In the genomic region with DNA sequence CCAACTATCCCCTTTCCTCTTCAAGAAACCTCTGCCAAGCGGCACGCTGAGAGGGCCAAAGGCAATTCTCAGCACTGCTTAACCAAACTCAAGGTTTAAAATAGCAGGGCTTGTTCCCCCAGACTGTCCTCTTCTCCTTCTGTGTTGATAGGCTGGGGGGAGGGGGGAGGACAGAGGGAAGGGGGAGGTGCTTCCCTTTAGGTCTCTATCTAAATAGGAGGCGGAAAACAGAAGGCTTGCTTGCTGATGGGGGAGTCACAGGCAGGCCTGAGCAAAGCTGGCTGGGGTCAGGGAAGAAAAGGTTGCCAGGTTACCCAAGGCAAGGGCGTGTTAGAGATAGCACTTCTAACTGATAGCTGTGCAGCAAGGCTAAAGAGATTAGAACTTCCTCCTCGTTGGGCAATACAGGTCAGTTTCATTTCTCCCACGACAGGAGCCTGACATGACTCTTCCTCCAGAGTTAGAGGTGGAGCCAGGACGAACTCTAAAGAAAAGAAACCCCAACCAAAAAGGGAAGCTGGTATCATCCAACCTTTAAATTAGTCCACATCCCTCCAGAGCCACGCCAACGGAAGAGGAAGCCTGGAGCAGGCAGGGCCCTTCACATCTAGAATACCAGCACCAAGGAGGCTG, we compare ENCODE assay signal across 8 mouse cellular contexts. TPM values are rescaled to one million over a fixed set of nuclear protein-coding genes. Genes with fewer than 3 reads are reported as not detected.
A peak's percentile ranks its signal among the peaks of the same experiment; 100 is the strongest.
DNase-seq lines count a peak whose midpoint lies in the region; ATAC-seq and TF ChIP-seq lines count a peak whose summit lies in the region.

No protein-coding gene starts in this region.

- H3K9me3 ChIP-seq in kidney, embryonic 15.5 days (replicated peaks): no peaks in the 10 kb centered on the region
- no peaks in the 10 kb centered on the region for H3K9me3 ChIP-seq in G1E (replicated peaks)
- no peaks in the 10 kb centered on the region for H3K9me3 ChIP-seq in heart, embryonic 16.5 days (replicated peaks; ENCODE audit: control insufficient read depth, low read length)
- no peaks in the 10 kb centered on the region for H3K9me3 ChIP-seq in forebrain, embryonic 10.5 days

- no peak for TF ChIP-seq CTCF in G1E (IDR thresholded peaks at IDR 0.05; ENCODE audit: low read depth, low read length)

- no peak overlapping the region for H3K4me3 ChIP-seq in kidney, embryonic 15.5 days (replicated peaks)
- H3K4me3 ChIP-seq in G1E (ENCODE audit: low read depth, low read length): peak overlapping the region; percentile 51; the same call in 1 of the 2 replicates
- H3K4me3 ChIP-seq in heart, embryonic 16.5 days (ENCODE audit: low read length): peak overlapping the region; percentile 14
- H3K4me3 ChIP-seq in forebrain, embryonic 10.5 days: no peak overlapping the region

- no peaks in the 10 kb centered on the region for H3K27me3 ChIP-seq in kidney, embryonic 15.5 days
- H3K27me3 ChIP-seq in G1E (ENCODE audit: insufficient read depth, low read length): no peaks in the 10 kb centered on the region
- H3K27me3 ChIP-seq in heart, embryonic 16.5 days (ENCODE audit: control insufficient read depth, insufficient read depth, low read length): no peaks in the 10 kb centered on the region
- H3K27me3 ChIP-seq in forebrain, embryonic 10.5 days (ENCODE audit: poor library complexity, severe bottlenecking): no peaks in the 10 kb centered on the region

- H3K9ac ChIP-seq in kidney, embryonic 15.5 days: no peak overlapping the region
- H3K9ac ChIP-seq in heart, embryonic 16.5 days (ENCODE audit: low read length): peak overlapping the region; percentile 18

- DNase-seq in kidney, postnatal 10 days: no peak
- peak; percentile 88 for DNase-seq in G1E (ENCODE audit: low spot score)
- no peak for DNase-seq in forebrain, embryonic 10.5 days (ENCODE audit: extremely low spot score, low spot score)
- no peak for DNase-seq in gastrocnemius, postnatal 4 days (ENCODE audit: low spot score in 2 of 2)
- no peak for DNase-seq in left cerebral cortex, adult 8-10 months (ENCODE audit: low spot score in 2 of 2)

- H3K27ac ChIP-seq in kidney, embryonic 15.5 days: no peak overlapping the region
- H3K27ac ChIP-seq in heart, embryonic 16.5 days (ENCODE audit: low read length): peak overlapping the region; percentile 97
- H3K27ac ChIP-seq in forebrain, embryonic 10.5 days: no peak overlapping the region

- peaks cover 4% of the 10 kb centered on the region; the same call in 1 of the 2 replicates for H3K36me3 ChIP-seq in kidney, embryonic 15.5 days
- peaks cover 75% of the 10 kb centered on the region for H3K36me3 ChIP-seq in G1E (replicated peaks)
- peaks cover 8% of the 10 kb centered on the region for H3K36me3 ChIP-seq in heart, embryonic 16.5 days (ENCODE audit: control insufficient read depth, insufficient read depth)
- peaks cover 53% of the 10 kb centered on the region for H3K36me3 ChIP-seq in forebrain, embryonic 10.5 days (replicated peaks)

- WGBS in kidney, embryonic 15.5 days: 42% methylated on average over 9 of the region's 9 CpGs
- 5% methylated on average over 9 of the region's 9 CpGs for WGBS in heart, embryonic 16.5 days
- 56% methylated on average over 9 of the region's 9 CpGs for WGBS in forebrain, embryonic 10.5 days

- 0 out of 2 replicates have a peak, but pooled peaks have one; percentile 27 for ATAC-seq in kidney, embryonic 15.5 days (replicated peaks; ENCODE audit: low FRiP score)
- peak; percentile 92 for ATAC-seq in G1E (ENCODE audit: extremely low read depth, insufficient number of reproducible peaks, low FRiP score, poor library complexity, severe bottlenecking)
- ATAC-seq in heart, embryonic 16.5 days (replicated peaks; ENCODE audit: extremely low read depth, insufficient read depth, low FRiP score): peak; percentile 82
- peak; percentile 84 for ATAC-seq in megakaryocyte progenitor cell, adult 5-6 weeks (replicated peaks; ENCODE audit: poor library complexity)

- H3K4me1 ChIP-seq in kidney, embryonic 15.5 days: peaks cover 21% of the 10 kb centered on the region
- H3K4me1 ChIP-seq in G1E (ENCODE audit: insufficient read depth, low read depth, low read length): peaks cover 88% of the 10 kb centered on the region
- H3K4me1 ChIP-seq in heart, embryonic 16.5 days (ENCODE audit: control insufficient read depth, insufficient read depth, low read length): peaks cover 51% of the 10 kb centered on the region
- H3K4me1 ChIP-seq in forebrain, embryonic 10.5 days: peaks cover 34% of the 10 kb centered on the region

- no peak overlapping the region for H3K4me2 ChIP-seq in kidney, embryonic 15.5 days
- peak overlapping the region; percentile 56 for H3K4me2 ChIP-seq in heart, embryonic 16.5 days (ENCODE audit: low read depth, low read length)

RNA-seq across cellular contexts. Expression of a gene that starts 10.3 kb away (rescaled TPM):
- 19.0 and 19.7 TPM in 2 replicates for polyA plus RNA-seq in kidney, embryonic 15.5 days (2015; fragmentation: Nextera tagmentation; extraction: Ambion mirVana)
- total RNA-seq in G1E (2014; fragmentation: Nextera tagmentation): 42.9 and 52.4 TPM in 2 replicates
- total RNA-seq in G1E (2017): 73.8 and 90.2 TPM in 2 replicates
- polyA plus RNA-seq in G1E (2012): 6.6 and 8.2 TPM in 2 replicates
- 37.4 and 46.7 TPM in 2 replicates for polyA plus RNA-seq in heart, embryonic 16.5 days (2015; fragmentation: Nextera tagmentation; extraction: Ambion mirVana)
- total RNA-seq in megakaryocyte progenitor cell, adult 5-6 weeks (2015): 40.9 and 44.3 TPM in 2 replicates
- total RNA-seq in megakaryocyte progenitor cell, adult 5-6 weeks (2017): 39.7 and 54.4 TPM in 2 replicates
- 36.1 and 39.0 TPM in 2 replicates for polyA plus RNA-seq in forebrain, embryonic 10.5 days (2016; fragmentation: Nextera tagmentation; extraction: Ambion mirVana)
- total RNA-seq in gastrocnemius, postnatal 4 days (2021): 10 to 100 TPM; 65.5 to 75.0 TPM
- total RNA-seq in left cerebral cortex, adult 8-10 months (2022): 1 to 10 TPM; 3.0 to 8.0 (median 3.9) TPM

RNA-seq across cellular contexts. Expression of a gene that starts 58.8 kb away (rescaled TPM):
- polyA plus RNA-seq in kidney, embryonic 15.5 days (2015; fragmentation: Nextera tagmentation; extraction: Ambion mirVana): 106 and 113 TPM in 2 replicates
- total RNA-seq in G1E (2014; fragmentation: Nextera tagmentation) (32.3 and 35.0 TPM in 2 replicates), G1E (2017) (81.1 and 87.9 TPM in 2 replicates)
- polyA plus RNA-seq in G1E (2012): 58.8 and 76.8 TPM in 2 replicates
- 81.5 and 90.4 TPM in 2 replicates for polyA plus RNA-seq in heart, embryonic 16.5 days (2015; fragmentation: Nextera tagmentation; extraction: Ambion mirVana)
- total RNA-seq in megakaryocyte progenitor cell, adult 5-6 weeks (2015): 87.5 and 108 TPM in 2 replicates
- total RNA-seq in megakaryocyte progenitor cell, adult 5-6 weeks (2017): 42.6 and 48.6 TPM in 2 replicates
- polyA plus RNA-seq in forebrain, embryonic 10.5 days (2016; fragmentation: Nextera tagmentation; extraction: Ambion mirVana): 92.5 and 99.7 TPM in 2 replicates
- 10 to 100 TPM; 26.3 to 26.6 TPM for total RNA-seq in gastrocnemius, postnatal 4 days (2021)
- total RNA-seq in left cerebral cortex, adult 8-10 months (2022): 10 to 100 TPM; 28.4 to 31.3 (median 30.5) TPM

Comparison
In these comparisons a context has a peak if more than half of its experiments do, and no peak if none do; other contexts are left out.
1. ATAC-seq: peak in every context shown above with its lines; median percentile 92 in G1E; 84 in megakaryocyte progenitor cell, adult 5-6 weeks; 82 in heart, embryonic 16.5 days; 27 in kidney, embryonic 15.5 days.
2. H3K4me3 ChIP-seq: peak in G1E (single experiment) and heart, embryonic 16.5 days (single experiment); none in kidney, embryonic 15.5 days (single experiment) and forebrain, embryonic 10.5 days (single experiment).
3. RNA of a gene that starts 10.3 kb away (total RNA-seq): 42.9 to 90.2 TPM in G1E, 65.5 to 75.0 TPM in gastrocnemius, postnatal 4 days and 39.7 to 54.4 TPM in megakaryocyte progenitor cell, adult 5-6 weeks; 3.0 to 8.0 TPM in left cerebral cortex, adult 8-10 months; every median in the first group is over 4 times any median in the second.